Mouse (Mus musculus) hindbrain, embryonic 10.5 days (tissue): ENCODE results near the gene Mylpf. TPM values are rescaled to one million over a fixed set of nuclear protein-coding genes. Genes with fewer than 3 reads are reported as not detected.

Source experiments
- DNase-seq: peaks from one replicate; pipeline ENCODE4 v3.0.0-alpha.2; 2017; ENCODE audit warnings: low spot score
- H3K27ac ChIP-seq: fragments of 300-500 bp; sonication (generic); 2 replicates; pipeline ENCODE4 v1.5.1; 2016; ENCODE audit warnings: mild to moderate bottlenecking, moderate library complexity
- H3K27me3 ChIP-seq: fragments of 300-500 bp; sonication (generic); 2 replicates; pipeline ENCODE4 v1.6.1; 2016; ENCODE audit warnings: mild to moderate bottlenecking; ENCODE audit not compliant: poor library complexity, insufficient read depth, severe bottlenecking
- H3K36me3 ChIP-seq: fragments of 300-500 bp; sonication (generic); 2 replicates; pipeline ENCODE4 v1.6.1; 2016; ENCODE audit warnings: mild to moderate bottlenecking, moderate library complexity
- H3K4me1 ChIP-seq: fragments of 300-500 bp; sonication (generic); replicated peaks from 2 replicates; pipeline ENCODE4 v1.6.1; 2016; ENCODE audit warnings: mild to moderate bottlenecking
- H3K4me3 ChIP-seq: fragments of 300-500 bp; sonication (generic); 2 replicates; pipeline ENCODE4 v1.5.1; 2016; ENCODE audit warnings: mild to moderate bottlenecking, moderate library complexity
- H3K9me3 ChIP-seq: fragments of 300-500 bp; sonication (generic); 2 replicates; pipeline ENCODE4 v1.6.1; 2016; ENCODE audit warnings: mild to moderate bottlenecking, moderate library complexity
- WGBS: fragments of 180-500 bp; shearing (Covaris S2); methylation state at CpG from one replicate; pipeline ENCODE4 v1.1.7; 2016; 5-methylcytosine and 5-hydroxymethylcytosine counted together
- polyA plus RNA-seq: library from polyadenylated mRNA; unstranded; fragments of >200 nt; fragmentation: Nextera tagmentation; extraction: Ambion mirVana; gene quantifications from 2 replicates; pipeline ENCODE4 v1.2.1, GENCODE M21; 2016

Mylpf gene
- polyA plus RNA-seq, 1 experiment from 2014 or later = 17.7 TPM

GRCm38 (mm10) chr7:127223106-127223505 is 14.4 kb downstream of the Mylpf start:
- no peak for DNase-seq
- Histone ChIP-seq H3K4me3 (no peak overlapping the region), H3K27me3 (no peaks in the 10 kb centered on the region), H3K36me3 (peaks cover 52% of the 10 kb centered on the region), H3K4me1 (no peaks in the 10 kb centered on the region), H3K9me3 (0 out of 2 replicates have a peak, but pooled peaks cover 2% of the 10 kb centered on the region), H3K27ac (no peak overlapping the region)
- WGBS = 97% methylated on average over 3 of the region's 3 CpGs

DNA sequence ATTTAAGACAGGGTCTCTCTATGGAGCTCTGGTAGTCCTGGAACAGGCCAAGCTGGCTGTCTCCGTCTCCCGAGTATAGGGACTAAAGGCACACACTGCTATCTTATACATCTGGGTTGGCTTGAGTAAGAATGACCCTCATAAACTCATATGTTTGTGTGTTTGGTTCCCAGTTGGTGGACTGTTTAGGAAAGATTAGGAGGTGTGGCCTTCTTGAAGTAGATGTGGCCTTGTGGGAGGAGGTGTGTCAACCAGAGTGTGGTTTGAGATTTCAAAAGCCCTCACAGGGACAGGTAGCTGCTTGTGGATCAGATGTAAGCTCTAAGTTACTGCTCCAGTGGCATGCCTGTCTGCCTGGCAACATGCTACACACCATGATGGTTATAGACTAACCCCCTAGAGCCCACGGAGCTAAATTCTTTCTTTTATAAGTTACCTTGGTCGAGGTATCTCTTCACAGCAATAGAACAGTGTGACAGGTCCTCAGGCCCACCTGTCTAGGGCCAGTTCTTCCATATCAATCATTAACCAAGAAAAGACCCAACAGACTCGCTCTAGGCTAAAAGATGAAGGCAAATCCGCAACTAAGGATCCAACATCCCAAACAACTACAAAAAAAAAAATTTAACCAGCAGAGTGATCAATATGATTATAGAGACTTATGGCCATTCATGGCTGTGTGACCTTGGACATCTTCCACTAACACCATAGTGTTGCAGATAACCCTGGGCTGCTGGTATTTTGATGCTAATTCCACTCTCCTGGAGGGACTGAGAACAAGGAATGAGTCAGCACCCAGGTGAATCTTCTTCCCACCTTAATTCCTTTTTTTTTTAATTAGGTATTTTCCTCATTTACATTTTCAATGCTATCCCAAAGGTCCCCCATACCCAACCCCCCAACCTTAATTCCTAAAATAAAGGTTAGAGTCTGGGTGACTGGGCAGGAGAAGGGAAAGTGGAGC is 15.1 kb downstream of the Mylpf start:
- Histone ChIP-seq H3K27me3 (no peaks in the 10 kb centered on the region), H3K9me3 (0 out of 2 replicates have a peak, but pooled peaks cover 2% of the 10 kb centered on the region), H3K4me3 (no peak overlapping the region), H3K36me3 (peaks cover 55% of the 10 kb centered on the region), H3K27ac (no peak overlapping the region), H3K4me1 (no peaks in the 10 kb centered on the region)
- DNase-seq = no peak
- 82% methylated on average over 6 of the region's 6 CpGs for WGBS

- no peaks in the 10 kb centered on the region for H3K27me3 ChIP-seq
- 0 out of 2 replicates have a peak, but pooled peaks cover 2% of the 10 kb centered on the region for H3K9me3 ChIP-seq
- H3K4me3 ChIP-seq = no peak overlapping the region
- peaks cover 4% of the 10 kb centered on the region; the same call in 1 of the 2 replicates for H3K4me1 ChIP-seq
- H3K27ac ChIP-seq = no peak overlapping the region
- H3K36me3 ChIP-seq = peaks cover 64% of the 10 kb centered on the region
- no peak for DNase-seq
- 93% methylated on average over 6 of the region's 6 CpGs for WGBS
These were observed 15.9 kb downstream of the Mylpf start for GRCm38 (mm10) chr7:127224616-127225015.

DNA sequence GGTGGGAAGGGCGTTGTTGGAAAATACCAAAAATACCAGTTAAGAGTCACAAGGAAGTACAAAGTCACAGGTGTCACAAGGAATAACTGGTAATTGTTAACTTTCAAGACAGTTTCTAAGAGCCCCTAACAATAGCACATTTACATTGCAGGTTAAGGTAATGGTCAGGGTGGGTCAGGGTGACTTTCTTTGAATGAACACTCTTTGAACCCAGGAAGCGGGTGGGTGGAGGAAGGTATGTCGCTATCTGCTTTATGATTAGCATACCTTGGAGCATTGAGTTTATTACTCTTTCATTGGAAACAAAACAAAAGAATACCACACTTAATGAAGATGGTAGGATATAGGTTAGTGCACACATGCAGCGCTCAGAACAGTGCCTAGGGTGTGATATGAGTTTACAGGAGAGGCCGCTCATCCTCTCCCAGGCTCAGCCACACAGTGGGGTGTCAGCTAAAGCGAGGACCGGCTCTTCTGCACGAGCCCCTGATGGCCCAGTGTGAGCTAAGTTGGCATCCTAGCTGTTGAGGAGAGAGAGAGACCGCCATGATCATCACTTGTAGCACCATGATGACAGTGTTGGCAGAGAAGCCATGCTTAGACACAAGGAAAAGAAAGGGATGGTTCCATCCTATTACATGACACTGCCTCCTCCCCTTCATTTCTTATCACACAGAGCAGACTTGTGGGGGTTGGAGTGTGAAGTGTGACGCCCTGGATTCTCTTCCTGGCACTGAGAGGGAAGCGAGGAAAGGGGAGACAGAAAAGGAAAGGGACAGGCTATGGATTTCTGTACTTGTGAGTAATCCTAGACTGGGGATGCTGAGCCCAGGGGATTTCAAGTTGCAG is 16.7 kb downstream of the Mylpf start:
- Histone ChIP-seq H3K27me3 (no peaks in the 10 kb centered on the region), H3K4me1 (peaks cover 11% of the 10 kb centered on the region), H3K9me3 (0 out of 2 replicates have a peak, but pooled peaks cover 2% of the 10 kb centered on the region), H3K4me3 (no peak overlapping the region), H3K36me3 (peaks cover 71% of the 10 kb centered on the region), H3K27ac (no peak overlapping the region)
- DNase-seq = no peak
- WGBS = 92% methylated on average over 11 of the region's 11 CpGs

GRCm38 (mm10) chr7:127228615-127229303 is 20.1 kb downstream of the Mylpf start:
- 67% methylated on average over 4 of the region's 4 CpGs for WGBS
- Histone ChIP-seq H3K4me3 (0 out of 2 replicates have a peak overlapping the region, but pooled peaks have one; percentile 9), H3K27me3 (no peaks in the 10 kb centered on the region), H3K27ac (no peak overlapping the region), H3K4me1 (peaks cover 33% of the 10 kb centered on the region), H3K36me3 (peaks cover 65% of the 10 kb centered on the region), H3K9me3 (no peaks in the 10 kb centered on the region)
- DNase-seq = peak; percentile 75

DNA sequence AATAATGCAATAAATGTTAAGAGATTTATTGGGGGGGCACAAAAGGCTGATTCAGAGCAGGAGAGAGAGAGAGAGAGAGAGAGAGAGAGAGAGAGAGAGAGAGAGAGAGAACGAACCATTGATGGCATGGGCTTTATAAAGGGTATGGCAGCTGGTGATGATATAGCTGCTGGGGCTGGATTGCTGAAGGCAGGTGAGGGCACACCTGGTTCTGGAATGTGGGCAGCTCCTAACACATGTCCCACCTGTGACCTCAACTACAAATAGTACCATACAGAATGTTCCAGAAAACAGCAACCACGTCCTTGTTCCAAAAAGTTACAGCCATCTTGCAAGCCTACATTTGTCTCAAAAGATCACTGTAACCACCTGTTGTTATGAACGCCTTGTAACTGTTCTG is 22.7 kb downstream of the Mylpf start:
- WGBS = 83% methylated on average over 3 of the region's 3 CpGs
- no peak for DNase-seq
- peaks cover 9% of the 10 kb centered on the region; the same call in 1 of the 2 replicates for H3K9me3 ChIP-seq
- H3K36me3 ChIP-seq = peaks cover 63% of the 10 kb centered on the region
- no peaks in the 10 kb centered on the region for H3K27me3 ChIP-seq
- H3K27ac ChIP-seq = peak overlapping the region; percentile 99
- H3K4me1 ChIP-seq = peaks cover 46% of the 10 kb centered on the region
- peak overlapping the region; percentile 93 for H3K4me3 ChIP-seq

DNA sequence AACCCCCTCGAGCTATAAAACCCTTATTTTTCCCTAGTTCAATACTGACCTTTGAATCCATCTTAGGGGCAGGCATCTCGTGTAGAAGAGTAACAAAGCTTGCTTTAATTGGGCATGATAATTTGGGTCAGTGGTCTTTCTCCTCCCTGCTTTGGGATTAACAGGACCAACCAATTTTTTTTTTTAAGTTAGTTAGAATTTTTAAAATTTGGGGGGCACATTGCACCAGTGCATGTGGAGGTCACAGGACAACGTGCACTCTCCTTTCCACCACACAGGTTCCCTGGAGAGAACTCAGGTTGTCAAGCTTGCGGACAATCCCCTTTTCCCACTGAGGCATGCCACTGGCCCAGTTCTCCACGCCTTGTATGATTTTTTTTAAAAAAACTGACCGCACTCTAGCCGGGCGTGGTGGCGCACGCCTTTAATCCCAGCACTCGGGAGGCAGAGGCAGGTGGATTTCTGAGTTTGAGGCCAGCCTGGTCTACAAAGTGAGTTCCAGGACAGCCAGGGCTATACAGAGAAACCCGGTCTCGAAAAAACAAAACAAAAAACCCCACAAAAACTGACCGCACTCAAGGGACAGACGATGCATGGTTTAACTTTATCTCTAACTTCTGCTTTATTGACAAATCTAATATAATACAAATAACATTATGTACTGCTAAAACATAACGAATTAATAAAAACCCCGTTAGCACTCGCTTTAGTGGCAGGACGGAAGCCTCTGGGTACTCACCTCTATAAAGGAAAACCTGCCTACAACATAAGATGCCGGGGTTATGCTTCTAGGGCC is 23.3 kb downstream of the Mylpf start:
- Histone ChIP-seq H3K4me1 (peaks cover 53% of the 10 kb centered on the region), H3K9me3 (peaks cover 12% of the 10 kb centered on the region; the same call in 1 of the 2 replicates), H3K36me3 (peaks cover 68% of the 10 kb centered on the region), H3K4me3 (peak overlapping the region; percentile 93), H3K27ac (peak overlapping the region; percentile 99), H3K27me3 (no peaks in the 10 kb centered on the region)
- DNase-seq = peak; percentile 27
- 11% methylated on average over 20 of the region's 20 CpGs for WGBS

- Histone ChIP-seq H3K27me3 (no peaks in the 10 kb centered on the region), H3K36me3 (peaks cover 68% of the 10 kb centered on the region), H3K4me3 (peak within 1 kb of the TSS; percentile 93), H3K27ac (peak within 1 kb of the TSS; percentile 99), H3K9me3 (peaks cover 12% of the 10 kb centered on the region; the same call in 1 of the 2 replicates), H3K4me1 (peaks cover 53% of the 10 kb centered on the region)
- DNase-seq = peak; percentile 94
- WGBS = under 1% methylated on average over 64 of the region's 64 CpGs
These were observed 24.1 kb downstream of the Mylpf start, which contains the start of the genes Zfp553 and Sept1 for GRCm38 (mm10) chr7:127232622-127233367. Gene Zfp553 (plus strand): TSS chr7:127233061. Gene Sept1 (minus strand): TSS chr7:127233130.

DNA sequence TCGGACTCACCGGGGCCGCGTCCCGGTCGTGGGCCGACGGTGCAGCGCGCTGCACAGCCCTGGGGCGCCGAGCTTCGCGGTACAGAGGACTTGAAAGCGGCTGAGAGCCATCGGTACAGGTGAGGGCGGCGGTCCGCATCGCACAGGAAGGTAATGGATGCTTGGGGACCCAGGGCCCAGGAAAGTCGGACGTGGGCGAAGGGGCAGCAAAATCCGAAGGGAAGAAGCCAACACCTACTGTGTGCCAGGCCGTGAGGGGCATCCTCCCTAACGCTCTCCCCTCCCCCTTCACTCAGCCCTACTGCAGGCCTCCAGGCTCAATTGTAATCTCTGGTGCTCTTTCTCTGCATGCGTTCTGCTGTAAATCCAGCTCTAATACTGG is 24.7 kb downstream of the Mylpf start:
- H3K36me3 ChIP-seq = peaks cover 73% of the 10 kb centered on the region
- WGBS = under 1% methylated on average over 27 of the region's 27 CpGs

GRCm38 (mm10) chr7:127233765-127234164 is 25.1 kb downstream of the Mylpf start:
- H3K9me3 ChIP-seq = peaks cover 12% of the 10 kb centered on the region; the same call in 1 of the 2 replicates
- peaks cover 53% of the 10 kb centered on the region for H3K4me1 ChIP-seq
- H3K36me3 ChIP-seq = peaks cover 75% of the 10 kb centered on the region
- H3K4me3 ChIP-seq = peak overlapping the region; percentile 93
- no peaks in the 10 kb centered on the region for H3K27me3 ChIP-seq
- DNase-seq = no peak
- WGBS = 7% methylated on average over 9 of the region's 9 CpGs
- peak overlapping the region; percentile 99 for H3K27ac ChIP-seq

More for the DNA sequence above, 24.7 kb downstream of the Mylpf start:
- peak overlapping the region; percentile 93 for H3K4me3 ChIP-seq
- H3K4me1 ChIP-seq = peaks cover 53% of the 10 kb centered on the region
- DNase-seq = no peak
- H3K27ac ChIP-seq = peak overlapping the region; percentile 99
- H3K27me3 ChIP-seq = no peaks in the 10 kb centered on the region
- peaks cover 12% of the 10 kb centered on the region; the same call in 1 of the 2 replicates for H3K9me3 ChIP-seq

DNA sequence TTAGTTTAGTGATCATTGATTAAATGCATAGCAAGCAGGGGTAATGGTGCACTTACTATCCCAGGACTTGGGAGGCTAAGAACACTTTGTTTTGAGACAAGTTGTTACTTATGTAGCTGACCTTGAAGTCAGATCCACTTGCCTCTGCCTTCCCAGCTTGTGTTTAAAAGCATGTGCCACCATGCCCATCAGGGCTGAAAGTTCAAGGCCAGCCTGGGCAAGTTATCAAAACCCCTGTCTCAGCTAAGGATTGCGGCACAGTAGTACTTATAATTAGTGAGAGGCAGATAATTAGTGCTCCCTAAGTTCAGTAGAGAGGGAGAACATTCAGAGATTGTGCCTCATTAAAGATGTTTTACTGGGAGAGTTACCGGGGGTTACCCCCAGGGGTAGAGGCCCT is 26.1 kb downstream of the Mylpf start:
- Histone ChIP-seq H3K9me3 (peaks cover 12% of the 10 kb centered on the region; the same call in 1 of the 2 replicates), H3K27ac (no peak overlapping the region; the same call in 1 of the 2 replicates), H3K4me1 (peaks cover 48% of the 10 kb centered on the region), H3K4me3 (peak overlapping the region; percentile 93), H3K27me3 (no peaks in the 10 kb centered on the region), H3K36me3 (peaks cover 75% of the 10 kb centered on the region)
- 96% methylated on average over 2 of the region's 2 CpGs for WGBS
- no peak for DNase-seq
